Mouse (Mus musculus) CD8-positive naive resting alpha-beta T cell, adult 2 months (primary cell): Measurements from ENCODE around the gene Ncoa6.
A peak's percentile ranks its signal among the peaks of the same experiment; 100 is the strongest.

Experiments used
- DNase-seq, 2 experiments: peaks; one replicate each; pipeline ENCODE4 v3.0.0; 2022; ENCODE audit warnings: low read depth in 2 of 2, low spot score in 2 of 2

The Ncoa6 gene

DNA sequence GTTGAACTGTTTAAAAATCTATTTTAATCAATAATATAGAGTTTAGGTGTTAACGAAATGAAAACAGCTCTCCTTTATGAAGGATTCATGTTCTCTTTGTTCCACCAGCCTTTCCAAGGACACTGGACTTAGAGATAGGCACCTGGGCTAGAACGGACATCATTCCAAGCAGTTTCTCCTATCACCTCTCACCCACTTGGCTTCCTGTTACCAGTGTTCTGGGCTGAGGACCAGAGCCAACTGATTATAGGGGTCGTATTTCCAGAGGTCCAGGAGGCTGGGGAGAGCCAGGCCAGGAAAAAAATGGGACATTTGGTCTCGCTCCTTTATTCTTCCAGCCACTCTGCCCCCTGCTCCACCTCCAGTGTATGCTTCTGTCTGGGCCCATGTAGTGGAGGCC lies 101.2 kb downstream of the Ncoa6 start:
- DNase-seq, result no peak

GRCm38 (mm10) chr2:155369333-155369883 lies 104.3 kb downstream of the Ncoa6 start:
- DNase-seq, result no peak

- DNase-seq, result no peak
These were observed 105.9 kb downstream of the Ncoa6 start for GRCm38 (mm10) chr2:155367635-155368284.

GRCm38 (mm10) chr2:155357686-155358399 lies 115.9 kb downstream of the Ncoa6 start:
- DNase-seq, result no peak

GRCm38 (mm10) chr2:155356971-155357591 lies 116.6 kb downstream of the Ncoa6 start, which contains the start of gene Pigu:
Pigu (minus strand) TSS chr2:155357430.
- peak; percentile 85 to 90 for DNase-seq

GRCm38 (mm10) chr2:155354402-155354801 lies 119.3 kb downstream of the Ncoa6 start:
- DNase-seq, result no peak

- DNase-seq, result no peak
These were observed 127.0 kb downstream of the Ncoa6 start for GRCm38 (mm10) chr2:155346670-155347069.
